Mouse (Mus musculus) neural tube, embryonic 12.5 days (tissue): ENCODE measurements at regions not wholly inside any gene's neighbourhood (a gene's known extent, or its start where the extent isn't known, plus 50 kb on each side); places are given as distances from the start of the nearest gene placed in this dataset.

ENCODE experiments used
- ATAC-seq: fragments of 200-750 bp; cut with Nextera tagmentation; 2 replicates; pipeline ENCODE4 v1.8.0; 2017; ENCODE audit warnings: low read depth, mild to moderate bottlenecking, moderate TSS enrichment, moderate library complexity; ENCODE audit not compliant: low FRiP score
- H3K27ac ChIP-seq: fragments of 300-500 bp; sonication (generic); 2 replicates; pipeline ENCODE4 v1.5.1; 2016
- H3K27me3 ChIP-seq: fragments of 300-500 bp; sonication (generic); replicated peaks from 2 replicates; pipeline ENCODE4 v1.6.1; 2016; ENCODE audit warnings: mild to moderate bottlenecking
- H3K36me3 ChIP-seq: fragments of 300-500 bp; sonication (generic); 2 replicates; pipeline ENCODE4 v1.6.1; 2016; ENCODE audit warnings: mild to moderate bottlenecking
- H3K4me1 ChIP-seq: fragments of 300-500 bp; sonication (generic); 2 replicates; pipeline ENCODE4 v1.6.1; 2016
- H3K4me2 ChIP-seq: fragments of 300-500 bp; sonication (generic); replicated peaks from 2 replicates; pipeline ENCODE4 v1.6.1; 2016; ENCODE audit warnings: mild to moderate bottlenecking
- H3K4me3 ChIP-seq: fragments of 300-500 bp; sonication (generic); 2 replicates; pipeline ENCODE4 v1.5.1; 2016
- H3K9ac ChIP-seq: fragments of 300-500 bp; sonication (generic); 2 replicates; pipeline ENCODE4 v1.6.1; 2016; ENCODE audit warnings: mild to moderate bottlenecking
- H3K9me3 ChIP-seq: fragments of 300-500 bp; sonication (generic); 2 replicates; pipeline ENCODE4 v1.6.1; 2016; ENCODE audit warnings: mild to moderate bottlenecking
- WGBS: fragments of 180-500 bp; shearing (Covaris S2); methylation state at CpG from one replicate; pipeline ENCODE4 v1.1.7; 2016; 5-methylcytosine and 5-hydroxymethylcytosine counted together

GRCm38 (mm10) chr1:81904056-81904455, 328.9 kb upstream of the Gm9747 start:
- Histone ChIP-seq H3K4me1 (no peaks in the 10 kb centered on the region), H3K9ac (no peak overlapping the region)
- ATAC-seq, result no peak

DNA sequence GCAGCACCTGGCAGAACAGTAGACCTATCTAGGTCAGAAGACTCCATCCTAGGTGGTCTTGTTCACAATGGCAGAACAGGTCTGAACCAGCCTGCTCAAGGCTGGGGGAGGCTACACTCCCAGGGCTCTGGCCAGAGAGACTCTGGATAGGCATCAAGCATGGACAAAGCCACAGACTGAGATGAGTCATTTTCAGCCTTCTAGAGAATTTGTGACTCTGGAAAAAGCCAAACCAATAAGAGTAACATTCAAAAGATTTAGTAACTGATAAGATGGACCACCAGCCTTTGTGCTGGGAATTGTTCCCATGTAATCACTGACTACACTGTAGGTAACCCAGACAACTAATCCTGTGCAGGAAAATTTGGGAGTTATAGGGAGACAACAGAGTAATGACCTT, 320.3 kb upstream of the Gm9747 start:
- Histone ChIP-seq H3K9me3 (no peaks in the 10 kb centered on the region), H3K9ac (no peak overlapping the region), H3K4me3 (no peak overlapping the region), H3K27ac (no peak overlapping the region), H3K4me2 (no peak overlapping the region), H3K4me1 (no peaks in the 10 kb centered on the region), H3K27me3 (no peaks in the 10 kb centered on the region), H3K36me3 (no peaks in the 10 kb centered on the region)
- no peak for ATAC-seq

More at GRCm38 (mm10) chr1:81904056-81904455, 328.9 kb upstream of the Gm9747 start:
- no peak overlapping the region for H3K4me2 ChIP-seq
- no peak overlapping the region for H3K27ac ChIP-seq
- H3K36me3 ChIP-seq, result no peaks in the 10 kb centered on the region
- H3K27me3 ChIP-seq, result no peaks in the 10 kb centered on the region
- no peaks in the 10 kb centered on the region for H3K9me3 ChIP-seq
- 37% methylated on average over 3 of the region's 3 CpGs for WGBS
- no peak overlapping the region for H3K4me3 ChIP-seq

DNA sequence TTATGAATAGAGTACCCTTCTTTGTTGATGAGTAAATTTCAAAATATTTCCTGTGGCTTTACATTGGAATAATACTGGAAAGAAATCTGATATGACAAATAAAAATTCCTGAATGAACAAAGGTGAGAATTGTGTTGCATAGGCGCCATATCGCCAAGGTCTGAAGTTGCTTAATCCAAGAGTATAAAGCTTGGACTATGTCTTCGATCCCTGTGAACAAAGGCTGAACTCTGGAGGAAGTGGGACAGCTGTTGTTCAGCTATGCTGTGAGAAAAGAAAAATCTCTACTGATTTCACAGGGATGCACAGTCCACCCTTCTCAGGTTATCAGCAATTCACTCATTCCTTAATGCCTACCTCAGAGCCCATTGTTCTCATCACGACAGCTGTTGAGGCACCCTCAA, 319.3 kb upstream of the Gm9747 start:
- no peak overlapping the region for H3K4me2 ChIP-seq
- no peak overlapping the region for H3K9ac ChIP-seq
- no peak overlapping the region for H3K27ac ChIP-seq
- no peaks in the 10 kb centered on the region for H3K9me3 ChIP-seq
- no peaks in the 10 kb centered on the region for H3K4me1 ChIP-seq
- WGBS, result 92% methylated on average over 4 of the region's 4 CpGs
- ATAC-seq, result no peak
- H3K4me3 ChIP-seq, result no peak overlapping the region
- H3K36me3 ChIP-seq, result no peaks in the 10 kb centered on the region
- no peaks in the 10 kb centered on the region for H3K27me3 ChIP-seq

DNA sequence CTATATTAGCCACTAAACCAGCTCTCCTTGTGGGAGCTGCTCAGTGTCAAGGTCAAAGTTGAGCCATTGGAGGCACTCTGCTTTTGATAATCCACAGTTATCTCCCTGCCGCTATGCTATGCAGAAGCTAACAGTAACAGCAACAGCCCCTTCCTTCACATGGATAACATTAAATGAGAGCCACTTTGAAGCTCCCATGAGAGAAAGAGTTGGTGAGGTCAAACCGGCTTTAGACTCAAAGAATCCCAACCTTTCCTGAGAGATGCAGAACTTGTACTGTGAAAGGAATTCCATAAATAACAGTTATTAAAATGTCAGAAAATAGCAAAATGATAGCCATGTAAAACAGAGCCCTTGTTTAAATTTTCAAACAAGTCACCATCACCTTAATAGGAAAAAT, 316.1 kb upstream of the Gm9747 start:
- H3K4me1 ChIP-seq, result no peaks in the 10 kb centered on the region
- H3K27ac ChIP-seq, result no peak overlapping the region
- no peaks in the 10 kb centered on the region for H3K27me3 ChIP-seq
- H3K9ac ChIP-seq, result no peak overlapping the region
- no peaks in the 10 kb centered on the region for H3K36me3 ChIP-seq
- ATAC-seq, result no peak
- 60% methylated on average over 2 of the region's 2 CpGs for WGBS
- H3K9me3 ChIP-seq, result no peaks in the 10 kb centered on the region
- no peak overlapping the region for H3K4me2 ChIP-seq
- H3K4me3 ChIP-seq, result no peak overlapping the region

- 92% methylated on average over 5 of the region's 5 CpGs for WGBS
- Histone ChIP-seq H3K4me2 (no peak overlapping the region), H3K27me3 (no peaks in the 10 kb centered on the region), H3K4me1 (no peaks in the 10 kb centered on the region), H3K27ac (no peak overlapping the region), H3K9ac (no peak overlapping the region), H3K36me3 (no peaks in the 10 kb centered on the region), H3K4me3 (no peak overlapping the region), H3K9me3 (no peaks in the 10 kb centered on the region)
- no peak for ATAC-seq
Observed at GRCm38 (mm10) chr1:81927721-81928120, 305.2 kb upstream of the Gm9747 start.

- Histone ChIP-seq H3K4me3 (no peak overlapping the region), H3K27ac (no peak overlapping the region)
- ATAC-seq, result no peak
Observed at GRCm38 (mm10) chr1:81933064-81933463, 299.8 kb upstream of the Gm9747 start.

GRCm38 (mm10) chr1:81945236-81945635, 287.7 kb upstream of the Gm9747 start:
- Histone ChIP-seq H3K9me3 (no peaks in the 10 kb centered on the region), H3K27me3 (no peaks in the 10 kb centered on the region), H3K27ac (no peak overlapping the region), H3K36me3 (no peaks in the 10 kb centered on the region), H3K4me1 (no peaks in the 10 kb centered on the region), H3K9ac (no peak overlapping the region), H3K4me2 (no peak overlapping the region), H3K4me3 (no peak overlapping the region)
- WGBS, result 64% methylated on average over 5 of the region's 5 CpGs
- no peak for ATAC-seq

More at GRCm38 (mm10) chr1:81933064-81933463, 299.8 kb upstream of the Gm9747 start:
- H3K9ac ChIP-seq, result no peak overlapping the region
- no peaks in the 10 kb centered on the region for H3K9me3 ChIP-seq
- no peaks in the 10 kb centered on the region for H3K4me1 ChIP-seq
- H3K36me3 ChIP-seq, result no peaks in the 10 kb centered on the region
- H3K4me2 ChIP-seq, result no peak overlapping the region
- H3K27me3 ChIP-seq, result no peaks in the 10 kb centered on the region

- whole genome bisulfite sequencing, result 73% methylated on average over 3 of the region's 3 CpGs
- no peaks in the 10 kb centered on the region for H3K36me3 ChIP-seq
- no peak overlapping the region for H3K4me3 ChIP-seq
- no peaks in the 10 kb centered on the region for H3K27me3 ChIP-seq
- H3K9ac ChIP-seq, result no peak overlapping the region
- H3K4me2 ChIP-seq, result no peak overlapping the region
- no peak for ATAC-seq
- no peaks in the 10 kb centered on the region for H3K4me1 ChIP-seq
- no peaks in the 10 kb centered on the region for H3K9me3 ChIP-seq
- no peak overlapping the region for H3K27ac ChIP-seq
Observed at GRCm38 (mm10) chr1:81950140-81950550, 282.8 kb upstream of the Gm9747 start.

- H3K36me3 ChIP-seq, result no peaks in the 10 kb centered on the region
- H3K27ac ChIP-seq, result no peak overlapping the region
- 70% methylated on average over 1 of the region's 1 CpGs for WGBS
- H3K9me3 ChIP-seq, result no peaks in the 10 kb centered on the region
- H3K4me1 ChIP-seq, result no peaks in the 10 kb centered on the region
- no peaks in the 10 kb centered on the region for H3K27me3 ChIP-seq
- H3K4me3 ChIP-seq, result no peak overlapping the region
- H3K4me2 ChIP-seq, result no peak overlapping the region
- ATAC-seq, result no peak
- H3K9ac ChIP-seq, result no peak overlapping the region
Observed at GRCm38 (mm10) chr1:81950853-81951252, 282.1 kb upstream of the Gm9747 start.

GRCm38 (mm10) chr1:81951493-81952011, 281.4 kb upstream of the Gm9747 start:
- WGBS, result 92% methylated on average over 4 of the region's 4 CpGs
- Histone ChIP-seq H3K27ac (no peak overlapping the region), H3K9ac (no peak overlapping the region), H3K9me3 (no peaks in the 10 kb centered on the region), H3K27me3 (no peaks in the 10 kb centered on the region), H3K4me2 (no peak overlapping the region), H3K4me3 (no peak overlapping the region), H3K36me3 (no peaks in the 10 kb centered on the region), H3K4me1 (no peaks in the 10 kb centered on the region)
- no peak for ATAC-seq

DNA sequence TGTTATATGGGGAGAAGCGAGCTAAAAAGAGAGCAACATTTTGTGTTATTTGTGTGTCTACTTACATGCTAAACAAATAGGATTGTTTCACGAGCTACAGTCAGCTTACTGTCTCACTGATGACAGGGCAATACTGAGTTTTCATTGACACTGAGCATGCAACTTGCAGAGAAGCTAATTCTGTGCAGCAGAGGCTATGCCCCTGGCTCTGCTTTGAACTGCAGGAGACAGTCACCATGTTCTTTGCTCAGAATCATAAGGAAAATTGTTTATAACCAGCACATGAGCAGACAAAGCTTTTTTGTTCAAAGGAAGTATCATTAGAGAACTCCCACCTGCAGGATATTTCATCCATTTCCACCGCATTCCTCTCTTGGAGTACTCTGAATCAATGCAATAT, 280.8 kb upstream of the Gm9747 start:
- Histone ChIP-seq H3K9me3 (no peaks in the 10 kb centered on the region), H3K4me3 (no peak overlapping the region), H3K27ac (no peak overlapping the region), H3K4me2 (no peak overlapping the region), H3K27me3 (no peaks in the 10 kb centered on the region), H3K36me3 (no peaks in the 10 kb centered on the region), H3K9ac (no peak overlapping the region), H3K4me1 (no peaks in the 10 kb centered on the region)
- ATAC-seq, result no peak
- 80% methylated on average over 3 of the region's 3 CpGs for WGBS

GRCm38 (mm10) chr1:81954507-81954906, 278.4 kb upstream of the Gm9747 start:
- H3K27ac ChIP-seq, result no peak overlapping the region
- WGBS, result 89% methylated on average over 2 of the region's 2 CpGs
- H3K4me2 ChIP-seq, result no peak overlapping the region
- no peaks in the 10 kb centered on the region for H3K36me3 ChIP-seq
- no peaks in the 10 kb centered on the region for H3K4me1 ChIP-seq
- no peak overlapping the region for H3K9ac ChIP-seq
- no peaks in the 10 kb centered on the region for H3K27me3 ChIP-seq
- H3K4me3 ChIP-seq, result no peak overlapping the region
- H3K9me3 ChIP-seq, result no peaks in the 10 kb centered on the region
- ATAC-seq, result no peak

DNA sequence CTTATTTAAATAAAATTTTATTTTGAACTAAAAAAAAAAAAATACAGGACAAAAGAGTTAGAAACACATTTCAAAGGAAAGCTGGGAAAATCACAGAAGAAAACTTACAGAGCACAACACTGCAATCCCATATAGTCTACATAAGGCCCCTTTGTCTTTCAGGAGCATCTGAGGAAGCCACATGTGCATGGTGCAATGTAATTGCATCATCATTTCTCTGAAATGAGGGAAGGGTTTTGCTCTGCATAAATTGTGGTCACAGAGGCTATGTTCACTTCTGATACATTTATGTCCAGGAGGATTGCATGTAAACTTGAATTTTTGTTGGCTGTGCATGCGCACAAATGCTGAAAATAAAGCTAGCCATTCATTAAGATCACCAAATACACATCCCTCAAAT, 265.9 kb upstream of the Gm9747 start:
- Histone ChIP-seq H3K4me3 (no peak overlapping the region), H3K27me3 (no peaks in the 10 kb centered on the region), H3K9ac (no peak overlapping the region), H3K27ac (no peak overlapping the region), H3K4me2 (no peak overlapping the region), H3K4me1 (no peaks in the 10 kb centered on the region), H3K9me3 (no peaks in the 10 kb centered on the region), H3K36me3 (no peaks in the 10 kb centered on the region)
- ATAC-seq, result no peak
- 89% methylated on average over 1 of the region's 1 CpGs for WGBS
